Mouse (Mus musculus): Measurements from ENCODE around the gene Fam240b.

GRCm38 (mm10) chr13:64440592-64440991 is 57.0 kb downstream of the Fam240b start:
- TF ChIP-seq POLR2A (IDR thresholded peaks at IDR 0.05; ENCODE audit: insufficient read length, low read depth) (no peak), CEBPB (IDR thresholded peaks at IDR 0.05; ENCODE audit: insufficient read depth, poor library complexity, severe bottlenecking) (no peak), MAX (IDR thresholded peaks at IDR 0.05; ENCODE audit: low read depth) (no peak), TCF12 (IDR thresholded peaks at IDR 0.05; ENCODE audit: insufficient read depth, poor library complexity, severe bottlenecking) (no peak), E2F4 (IDR thresholded peaks at IDR 0.05; ENCODE audit: insufficient read depth) (no peak), MYOG (IDR thresholded peaks at IDR 0.05; ENCODE audit: control insufficient read depth in 1 of 3, insufficient read depth in 1 of 3, insufficient read length in 2 of 3, low read depth in 2 of 3) (no peak), TCF3 (IDR thresholded peaks at IDR 0.05; ENCODE audit: insufficient read length, low read depth) (no peak), POLR2AphosphoS2 (IDR thresholded peaks at IDR 0.05; ENCODE audit: insufficient read length, low read depth) (no peak), USF1 (IDR thresholded peaks at IDR 0.05; ENCODE audit: low read depth) (no peak)
